In the genomic region with DNA sequence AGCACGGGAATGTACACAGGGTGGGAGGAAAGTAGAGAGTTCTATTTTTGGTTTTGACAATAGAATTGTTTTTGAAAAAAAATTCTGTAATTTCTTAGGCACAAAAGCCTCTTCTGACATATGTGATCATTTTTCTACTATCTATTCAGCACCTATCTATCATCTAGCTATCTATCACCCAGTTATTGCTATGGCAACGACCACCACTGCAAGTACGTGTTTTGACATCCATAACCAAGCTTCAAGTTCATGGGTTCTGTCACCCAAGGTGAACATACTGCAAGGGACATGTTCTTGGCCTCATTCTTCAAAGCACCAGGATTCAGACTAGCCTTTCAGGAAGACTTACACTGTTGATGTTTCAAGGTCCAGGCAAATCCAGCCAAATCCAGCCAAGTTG, we compare ENCODE assay signal across 27 mouse cellular contexts.
"Had no signal": no experiment of that assay in that cellular context is flagged by ENCODE, and none has a peak within 500 bp of the region (broad histone marks: within the 10 kb centered on the region; RNA-seq: fewer than 3 reads in every experiment).

No protein-coding gene starts in this region.

- H3K4me1 ChIP-seq: heart, embryonic 10.5 days; heart, embryonic 13.5 days; heart, embryonic 15.5 days; hindbrain, embryonic 13.5 days; hindbrain, embryonic 15.5 days; limb, embryonic 13.5 days; limb, embryonic 15.5 days had no signal

- H3K9ac ChIP-seq: heart, embryonic 13.5 days; heart, embryonic 15.5 days; hindbrain, embryonic 13.5 days; hindbrain, embryonic 15.5 days; kidney, embryonic 15.5 days; limb, embryonic 13.5 days; limb, embryonic 15.5 days; liver, embryonic 12.5 days; liver, embryonic 14.5 days had no signal

- H3K27ac ChIP-seq: gastrocnemius, adult 2 months; heart, embryonic 10.5 days; heart, embryonic 13.5 days; heart, embryonic 15.5 days; hindbrain, embryonic 13.5 days; hindbrain, embryonic 15.5 days; hindbrain, postnatal 0 days; kidney, embryonic 15.5 days; kidney, postnatal 0 days; limb, embryonic 13.5 days; limb, embryonic 15.5 days; liver, embryonic 12.5 days; liver, embryonic 14.5 days had no signal

- H3K4me3 ChIP-seq: gastrocnemius, adult 2 months; heart, embryonic 10.5 days; heart, embryonic 13.5 days; heart, embryonic 15.5 days; hindbrain, embryonic 13.5 days; hindbrain, embryonic 15.5 days; kidney, embryonic 15.5 days; limb, embryonic 13.5 days; limb, embryonic 15.5 days; liver, embryonic 12.5 days had no signal

- H3K36me3 ChIP-seq: heart, embryonic 10.5 days; heart, embryonic 13.5 days; heart, embryonic 15.5 days; hindbrain, embryonic 13.5 days; hindbrain, embryonic 15.5 days; kidney, embryonic 15.5 days; limb, embryonic 13.5 days; limb, embryonic 15.5 days; liver, embryonic 12.5 days had no signal

- H3K27me3 ChIP-seq: heart, embryonic 13.5 days; heart, embryonic 15.5 days; hindbrain, embryonic 13.5 days; hindbrain, embryonic 15.5 days; kidney, embryonic 15.5 days; limb, embryonic 13.5 days; limb, embryonic 15.5 days; liver, embryonic 12.5 days had no signal

- ATAC-seq: hindbrain, postnatal 0 days; intestine, embryonic 16.5 days; liver, embryonic 12.5 days had no signal

- DNase-seq: gastrocnemius, adult 2 months; gastrocnemius, postnatal 10 days; gastrocnemius, postnatal 25 days; heart, adult 18-20 months; heart, postnatal 14 days; heart, postnatal 36 days; kidney, adult 11 months; kidney, adult 2 months; kidney, adult 9 months; kidney, postnatal 14 days; kidney, postnatal 36 days; layer of hippocampus, adult 9-11 months; layer of hippocampus, postnatal 36 days; left cerebral cortex, postnatal 4 days had no signal

- H3K4me2 ChIP-seq: heart, embryonic 13.5 days; heart, embryonic 15.5 days; hindbrain, embryonic 13.5 days; hindbrain, embryonic 15.5 days; kidney, embryonic 15.5 days; limb, embryonic 13.5 days; limb, embryonic 15.5 days; liver, embryonic 12.5 days had no signal

- H3K9me3 ChIP-seq: heart, embryonic 10.5 days; heart, embryonic 13.5 days; heart, embryonic 15.5 days; hindbrain, embryonic 13.5 days; hindbrain, embryonic 15.5 days; kidney, embryonic 15.5 days; limb, embryonic 13.5 days; limb, embryonic 15.5 days; liver, embryonic 12.5 days had no signal
